Mouse (Mus musculus): ENCODE results near the gene Rnf121. TPM values are rescaled to one million over a fixed set of nuclear protein-coding genes. Genes with fewer than 3 reads are reported as not detected.

Gene Rnf121
- polyA plus RNA-seq, 1 experiment from 2014 or later, result 18.2 TPM

DNA sequence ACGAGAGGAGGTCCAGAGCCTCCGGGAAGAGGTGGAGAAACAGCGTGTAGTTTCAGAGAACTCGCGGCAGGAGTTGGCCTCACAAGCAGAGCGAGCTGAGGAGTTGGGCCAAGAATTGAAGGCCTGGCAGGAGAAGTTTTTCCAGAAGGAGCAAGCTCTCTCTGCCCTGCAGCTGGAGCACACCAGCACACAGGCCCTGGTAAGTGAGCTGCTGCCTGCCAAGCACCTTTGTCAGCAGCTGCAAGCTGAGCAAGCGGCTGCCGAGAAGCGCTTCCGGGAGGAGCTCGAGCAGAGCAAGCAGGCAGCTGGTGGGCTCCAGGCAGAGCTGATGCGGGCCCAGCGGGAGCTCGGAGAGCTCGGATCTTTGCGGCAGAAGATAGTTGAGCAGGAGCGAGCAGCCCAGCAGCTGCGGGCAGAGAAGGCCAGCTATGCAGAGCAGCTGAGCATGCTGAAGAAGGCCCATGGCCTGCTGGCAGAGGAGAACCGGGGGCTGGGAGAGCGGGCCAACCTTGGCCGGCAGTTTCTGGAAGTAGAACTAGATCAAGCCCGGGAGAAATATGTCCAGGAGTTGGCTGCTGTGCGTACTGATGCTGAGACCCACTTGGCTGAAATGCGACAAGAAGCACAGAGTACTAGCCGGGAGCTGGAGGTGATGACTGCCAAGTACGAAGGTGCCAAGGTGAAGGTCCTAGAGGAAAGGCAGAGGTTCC is 64.2 kb downstream of the Rnf121 start:
- ATAC-seq (peak; percentile 15), DNase-seq (ENCODE audit: low spot score) (no peak)
- peaks cover 60% of the 10 kb centered on the region for H3K36me3 ChIP-seq (ENCODE audit: insufficient read depth, low read length)
- no peak overlapping the region for H3K9ac ChIP-seq (replicated peaks; ENCODE audit: low read depth)
- no peaks in the 10 kb centered on the region for H3K4me1 ChIP-seq (ENCODE audit: insufficient read depth, low read depth, low read length)
- TF ChIP-seq CTCF (IDR thresholded peaks at IDR 0.05) (no peak), EP300 (IDR thresholded peaks at IDR 0.05) (no peak)
- H3K27ac ChIP-seq (ENCODE audit: low read length), result no peak overlapping the region
- WGBS, result 88% methylated on average over 26 of the region's 26 CpGs
- H3K9me3 ChIP-seq (ENCODE audit: low read length), result no peaks in the 10 kb centered on the region
- H3K27me3 ChIP-seq (replicated peaks; ENCODE audit: insufficient read depth, low read length), result no peaks in the 10 kb centered on the region
- H3K4me3 ChIP-seq (ENCODE audit: low read depth, low read length), result no peak overlapping the region
- H3K4me2 ChIP-seq (replicated peaks; ENCODE audit: low read depth, low read length), result no peak overlapping the region

GRCm38 (mm10) chr7:102000296-102000695 is 65.0 kb downstream of the Rnf121 start:
- no peaks in the 10 kb centered on the region for H3K4me1 ChIP-seq (ENCODE audit: insufficient read depth, low read depth, low read length)
- ATAC-seq (no peak), DNase-seq (ENCODE audit: low spot score) (no peak)
- no peak overlapping the region for H3K9ac ChIP-seq (replicated peaks; ENCODE audit: low read depth)
- WGBS, result 91% methylated on average over 8 of the region's 8 CpGs
- TF ChIP-seq EP300 (IDR thresholded peaks at IDR 0.05) (no peak), CTCF (IDR thresholded peaks at IDR 0.05) (no peak)
- no peaks in the 10 kb centered on the region for H3K27me3 ChIP-seq (replicated peaks; ENCODE audit: insufficient read depth, low read length)
- H3K4me3 ChIP-seq (ENCODE audit: low read depth, low read length), result no peak overlapping the region
- H3K9me3 ChIP-seq (ENCODE audit: low read length), result no peaks in the 10 kb centered on the region
- H3K4me2 ChIP-seq (replicated peaks; ENCODE audit: low read depth, low read length), result no peak overlapping the region
- H3K36me3 ChIP-seq (ENCODE audit: insufficient read depth, low read length), result peaks cover 68% of the 10 kb centered on the region
- H3K27ac ChIP-seq (ENCODE audit: low read length), result no peak overlapping the region

DNA sequence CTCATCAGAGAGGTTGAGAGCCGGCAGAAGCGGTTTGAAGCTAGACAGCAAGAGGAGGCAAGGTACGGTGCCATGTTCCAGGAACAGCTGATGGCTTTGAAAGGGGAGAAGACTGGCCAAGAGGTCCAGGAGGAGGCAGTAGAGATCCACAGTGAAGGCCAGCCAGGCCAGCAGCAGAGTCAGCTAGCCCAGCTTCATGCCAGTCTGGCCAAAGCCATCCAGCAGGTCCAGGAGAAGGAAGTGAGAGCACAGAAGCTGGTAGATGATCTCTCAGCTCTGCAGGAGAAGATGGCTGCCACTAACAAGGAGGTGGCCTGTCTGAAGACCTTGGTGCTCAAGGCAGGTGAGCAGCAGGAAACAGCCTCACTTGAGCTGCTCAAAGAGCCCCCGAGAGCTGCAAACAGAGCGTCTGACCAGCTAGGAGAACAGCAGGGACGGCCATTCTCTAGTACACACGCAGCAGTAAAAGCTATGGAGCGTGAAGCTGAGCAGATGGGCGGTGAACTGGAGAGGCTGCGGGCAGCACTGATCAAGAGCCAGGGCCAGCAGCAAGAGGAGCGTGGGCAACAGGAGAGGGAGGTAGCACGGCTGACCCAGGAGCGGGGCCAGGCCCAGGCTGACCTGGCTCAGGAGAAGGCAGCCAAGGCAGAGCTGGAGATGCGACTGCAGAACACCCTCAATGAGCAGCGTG is 65.7 kb downstream of the Rnf121 start:
- Histone ChIP-seq H3K27me3 (replicated peaks; ENCODE audit: insufficient read depth, low read length) (no peaks in the 10 kb centered on the region), H3K4me2 (replicated peaks; ENCODE audit: low read depth, low read length) (no peak overlapping the region), H3K27ac (ENCODE audit: low read length) (no peak overlapping the region), H3K4me3 (ENCODE audit: low read depth, low read length) (no peak overlapping the region), H3K9me3 (ENCODE audit: low read length) (no peaks in the 10 kb centered on the region), H3K36me3 (ENCODE audit: insufficient read depth, low read length) (peaks cover 71% of the 10 kb centered on the region), H3K9ac (replicated peaks; ENCODE audit: low read depth) (no peak overlapping the region), H3K4me1 (ENCODE audit: insufficient read depth, low read depth, low read length) (no peaks in the 10 kb centered on the region)
- DNase-seq (ENCODE audit: low spot score) (no peak), ATAC-seq (no peak)
- TF ChIP-seq CTCF (IDR thresholded peaks at IDR 0.05), result no peak
- TF ChIP-seq EP300 (IDR thresholded peaks at IDR 0.05), result no peak
- WGBS, result 96% methylated on average over 15 of the region's 15 CpGs

GRCm38 (mm10) chr7:101998194-101998927 is 66.9 kb downstream of the Rnf121 start:
- no peak overlapping the region for H3K4me3 ChIP-seq (ENCODE audit: low read depth, low read length)
- TF ChIP-seq EP300 (IDR thresholded peaks at IDR 0.05), result no peak
- peak; percentile 99 for TF ChIP-seq CTCF (IDR thresholded peaks at IDR 0.05)
- no peak overlapping the region for H3K4me2 ChIP-seq (replicated peaks; ENCODE audit: low read depth, low read length)
- peaks cover 83% of the 10 kb centered on the region for H3K36me3 ChIP-seq (ENCODE audit: insufficient read depth, low read length)
- H3K9ac ChIP-seq (replicated peaks; ENCODE audit: low read depth), result no peak overlapping the region
- peak; percentile 87 for DNase-seq (ENCODE audit: low spot score)
- H3K27ac ChIP-seq (ENCODE audit: low read length), result peak overlapping the region; percentile 6; the same call in 1 of the 2 replicates
- 45% methylated on average over 14 of the region's 14 CpGs for WGBS
- no peaks in the 10 kb centered on the region for H3K9me3 ChIP-seq (ENCODE audit: low read length)
- ATAC-seq, result peak; percentile 75
- no peaks in the 10 kb centered on the region for H3K4me1 ChIP-seq (ENCODE audit: insufficient read depth, low read depth, low read length)
- H3K27me3 ChIP-seq (replicated peaks; ENCODE audit: insufficient read depth, low read length), result no peaks in the 10 kb centered on the region

DNA sequence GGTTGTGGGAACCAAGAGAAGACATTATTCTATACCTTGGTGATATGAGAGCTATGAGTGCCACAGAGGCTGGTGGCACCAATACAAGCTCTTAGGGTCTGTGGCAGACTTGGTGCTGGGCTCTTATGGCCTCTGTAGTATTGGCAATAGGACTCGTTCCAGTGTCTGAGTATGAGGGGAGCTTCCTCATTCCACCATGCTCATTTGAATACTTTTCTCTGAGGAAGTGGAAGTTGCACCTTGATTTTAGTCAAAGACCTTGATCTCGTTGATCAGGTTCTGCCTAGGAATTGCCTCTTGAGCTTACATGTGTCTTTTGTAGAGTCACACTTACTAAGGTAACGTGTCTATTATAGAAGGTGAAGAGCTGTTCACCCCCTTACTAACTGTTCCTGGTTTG is 71.0 kb downstream of the Rnf121 start:
- H3K4me2 ChIP-seq (replicated peaks; ENCODE audit: low read depth, low read length), result no peak overlapping the region
- H3K36me3 ChIP-seq (ENCODE audit: insufficient read depth, low read length), result peaks cover 61% of the 10 kb centered on the region
- H3K4me1 ChIP-seq (ENCODE audit: insufficient read depth, low read depth, low read length), result no peaks in the 10 kb centered on the region
- no peak for ATAC-seq
- no peak overlapping the region for H3K4me3 ChIP-seq (ENCODE audit: low read depth, low read length)
- no peak overlapping the region for H3K27ac ChIP-seq (ENCODE audit: low read length)
- no peak for DNase-seq (ENCODE audit: low spot score)
- TF ChIP-seq EP300 (IDR thresholded peaks at IDR 0.05) (no peak), CTCF (IDR thresholded peaks at IDR 0.05) (no peak)
- no peaks in the 10 kb centered on the region for H3K27me3 ChIP-seq (replicated peaks; ENCODE audit: insufficient read depth, low read length)
- 68% methylated on average over 3 of the region's 3 CpGs for WGBS
- no peaks in the 10 kb centered on the region for H3K9me3 ChIP-seq (ENCODE audit: low read length)
- no peak overlapping the region for H3K9ac ChIP-seq (replicated peaks; ENCODE audit: low read depth)

DNA sequence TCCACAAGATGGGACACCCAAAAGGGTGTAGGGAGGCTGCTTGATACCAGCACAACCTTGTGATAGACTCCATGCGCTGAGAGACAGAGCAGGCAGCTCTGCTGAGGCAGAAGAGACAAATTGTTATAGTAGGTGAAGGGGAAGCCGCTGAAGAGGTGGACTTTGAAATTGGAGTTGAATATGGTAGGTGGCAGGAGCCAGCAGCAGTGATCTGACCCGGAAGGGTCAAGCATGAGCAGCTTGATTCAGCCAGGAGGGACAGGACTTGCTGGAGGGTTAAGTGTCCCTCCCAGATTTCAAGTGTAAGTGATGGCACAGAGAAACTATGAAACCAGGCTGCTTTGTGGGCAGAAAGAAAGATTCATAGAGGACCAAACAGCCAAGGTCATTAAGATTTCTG is 80.2 kb downstream of the Rnf121 start:
- ATAC-seq, result no peak
- no peak for TF ChIP-seq EP300 (IDR thresholded peaks at IDR 0.05)
- Histone ChIP-seq H3K4me2 (replicated peaks; ENCODE audit: low read depth, low read length) (no peak overlapping the region), H3K4me1 (ENCODE audit: insufficient read depth, low read depth, low read length) (no peaks in the 10 kb centered on the region), H3K4me3 (ENCODE audit: low read depth, low read length) (no peak overlapping the region), H3K27me3 (replicated peaks; ENCODE audit: insufficient read depth, low read length) (no peaks in the 10 kb centered on the region), H3K9me3 (ENCODE audit: low read length) (no peaks in the 10 kb centered on the region), H3K9ac (replicated peaks; ENCODE audit: low read depth) (no peak overlapping the region), H3K36me3 (ENCODE audit: insufficient read depth, low read length) (0 out of 2 replicates have a peak, but pooled peaks cover 6% of the 10 kb centered on the region), H3K27ac (ENCODE audit: low read length) (no peak overlapping the region)
- no peak for DNase-seq (ENCODE audit: low spot score)
- 88% methylated on average over 3 of the region's 3 CpGs for WGBS

Measured in lung, postnatal 0 days (tissue).